Mouse (Mus musculus): ENCODE results near the gene Ifih1. TPM values are rescaled to one million over a fixed set of nuclear protein-coding genes. Genes with fewer than 3 reads are reported as not detected.

Ifih1 gene
- polyA plus RNA-seq, 1 experiment from 2014 or later, result 1.6 TPM

DNA sequence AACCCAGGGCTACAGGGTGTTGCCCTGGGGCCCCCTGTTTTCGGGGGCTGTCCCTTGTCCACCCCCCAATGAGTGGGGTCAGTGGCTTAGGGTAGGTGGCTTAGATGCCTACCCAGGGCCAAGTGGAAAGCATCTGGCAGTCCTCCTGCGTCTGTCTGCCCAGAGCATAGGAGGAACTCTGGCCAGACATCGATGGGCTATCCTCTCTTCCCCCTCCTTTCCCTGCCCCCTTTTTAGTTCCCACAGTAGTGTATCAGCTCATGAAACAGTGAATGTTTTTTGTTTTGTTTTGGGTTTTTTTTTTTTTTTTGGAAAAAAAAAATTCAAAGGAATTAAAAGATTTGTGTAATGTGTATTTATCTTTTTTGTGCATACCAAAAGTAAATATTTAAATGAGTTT is 54.5 kb downstream of the Ifih1 start:
- Histone ChIP-seq H3K27me3 (no peaks in the 10 kb centered on the region), H3K27ac (no peak overlapping the region), H3K4me1 (replicated peaks) (no peaks in the 10 kb centered on the region), H3K9me3 (no peaks in the 10 kb centered on the region), H3K9ac (replicated peaks) (no peak overlapping the region), H3K4me3 (replicated peaks) (no peak overlapping the region), H3K4me2 (no peak overlapping the region), H3K36me3 (no peaks in the 10 kb centered on the region)
- ATAC-seq (ENCODE audit: insufficient number of reproducible peaks, insufficient read depth, low FRiP score, low TSS enrichment, low read depth), result no peak
- WGBS, result 81% methylated on average over 3 of the region's 3 CpGs

DNA sequence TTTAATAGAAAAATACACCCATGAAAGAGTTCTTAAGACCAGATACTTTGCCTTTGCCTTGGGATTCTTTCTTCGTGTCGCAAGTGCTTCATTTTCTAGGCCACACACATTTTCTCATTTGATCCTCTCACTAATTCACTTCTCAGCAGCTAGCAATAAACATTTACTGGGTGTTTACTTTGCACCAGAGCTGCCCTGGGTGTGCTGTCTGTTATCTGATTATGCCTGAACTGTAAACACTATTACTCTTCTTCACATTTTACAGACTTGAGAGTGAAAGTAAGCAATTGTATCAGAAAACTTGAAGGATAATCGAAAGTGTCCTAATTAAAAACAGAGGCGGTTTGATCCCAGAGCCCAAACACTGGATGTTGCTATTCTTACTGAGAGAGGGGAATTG is 56.7 kb downstream of the Ifih1 start:
- H3K9me3 ChIP-seq, result no peaks in the 10 kb centered on the region
- H3K4me2 ChIP-seq, result no peak overlapping the region
- ATAC-seq (ENCODE audit: insufficient number of reproducible peaks, insufficient read depth, low FRiP score, low TSS enrichment, low read depth), result no peak
- 40% methylated on average over 4 of the region's 4 CpGs for WGBS
- H3K36me3 ChIP-seq, result no peaks in the 10 kb centered on the region
- no peak overlapping the region for H3K9ac ChIP-seq (replicated peaks)
- no peak overlapping the region for H3K4me3 ChIP-seq (replicated peaks)
- no peaks in the 10 kb centered on the region for H3K27me3 ChIP-seq
- no peaks in the 10 kb centered on the region for H3K4me1 ChIP-seq (replicated peaks)
- H3K27ac ChIP-seq, result no peak overlapping the region

DNA sequence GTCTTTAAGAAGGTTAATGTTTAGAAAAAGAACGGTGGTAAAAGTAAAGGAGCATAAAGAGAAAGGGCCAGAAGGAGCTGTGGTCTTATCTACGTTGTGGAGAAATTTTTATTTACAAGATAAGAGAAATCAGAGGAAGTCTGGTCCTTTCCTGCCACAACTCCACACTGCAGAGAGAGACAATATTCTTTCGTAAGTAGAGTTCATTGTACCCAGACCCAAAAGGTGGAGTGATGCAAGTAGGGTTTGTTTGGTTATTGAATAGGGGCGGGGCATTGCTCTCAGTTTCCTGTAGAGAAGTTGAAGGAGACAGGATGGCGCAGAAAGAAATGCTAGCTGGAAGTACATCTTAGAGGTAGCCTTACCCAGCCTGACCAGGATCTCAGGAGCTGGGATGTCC is 60.3 kb downstream of the Ifih1 start:
- Histone ChIP-seq H3K4me2 (no peak overlapping the region), H3K36me3 (no peaks in the 10 kb centered on the region), H3K27me3 (no peaks in the 10 kb centered on the region), H3K4me1 (replicated peaks) (no peaks in the 10 kb centered on the region), H3K9ac (replicated peaks) (no peak overlapping the region), H3K4me3 (replicated peaks) (no peak overlapping the region), H3K9me3 (no peaks in the 10 kb centered on the region), H3K27ac (no peak overlapping the region)
- ATAC-seq (ENCODE audit: insufficient number of reproducible peaks, insufficient read depth, low FRiP score, low TSS enrichment, low read depth), result no peak
- WGBS, result 89% methylated on average over 5 of the region's 5 CpGs

DNA sequence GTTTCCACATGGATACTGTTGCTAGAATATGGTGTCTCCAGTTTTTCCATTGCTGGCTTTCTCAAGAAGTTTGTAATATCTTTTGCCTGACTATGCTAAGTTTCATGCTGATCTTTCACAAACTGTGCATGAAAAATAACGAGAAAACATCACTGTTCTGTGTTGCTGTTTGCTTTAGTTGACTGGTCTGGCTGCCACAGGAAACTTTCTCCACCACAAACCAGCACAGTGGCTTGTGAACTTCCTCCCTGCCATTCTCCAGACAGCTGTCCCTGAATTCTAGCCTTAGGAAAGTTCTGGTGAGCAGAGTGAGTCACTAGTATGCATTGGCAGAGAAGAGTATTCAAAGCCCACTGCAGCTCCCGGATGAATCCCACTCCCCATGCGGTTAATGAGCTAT is 71.1 kb downstream of the Ifih1 start:
- no peaks in the 10 kb centered on the region for H3K27me3 ChIP-seq
- H3K4me2 ChIP-seq, result no peak overlapping the region
- no peak for ATAC-seq (ENCODE audit: insufficient number of reproducible peaks, insufficient read depth, low FRiP score, low TSS enrichment, low read depth)
- peak overlapping the region; percentile 23; the same call in 1 of the 2 replicates for H3K27ac ChIP-seq
- WGBS, result 72% methylated on average over 3 of the region's 3 CpGs
- no peak overlapping the region for H3K4me3 ChIP-seq (replicated peaks)
- H3K4me1 ChIP-seq (replicated peaks), result 0 out of 2 replicates have a peak, but pooled peaks cover 6% of the 10 kb centered on the region
- H3K36me3 ChIP-seq, result no peaks in the 10 kb centered on the region
- no peak overlapping the region for H3K9ac ChIP-seq (replicated peaks)
- no peaks in the 10 kb centered on the region for H3K9me3 ChIP-seq

DNA sequence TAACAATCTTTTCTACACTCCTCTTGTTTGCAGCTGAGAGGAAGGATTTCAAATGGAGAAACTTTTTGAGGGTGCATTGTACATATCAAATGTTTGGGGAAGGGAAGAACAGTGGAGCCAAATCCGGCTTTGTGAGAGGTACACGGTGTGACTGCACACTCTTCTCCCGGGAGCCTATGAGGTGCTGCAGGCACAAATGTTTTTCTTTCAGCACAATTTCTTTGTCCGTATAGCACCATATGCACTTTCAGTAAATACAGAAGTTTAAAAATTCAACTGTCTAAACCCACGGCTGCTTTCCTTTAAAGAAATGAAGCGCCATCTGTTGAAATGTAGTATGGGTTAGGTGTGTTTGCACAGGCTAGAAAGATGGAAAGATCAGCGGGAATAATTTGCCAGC is 71.8 kb downstream of the Ifih1 start:
- Histone ChIP-seq H3K4me2 (peak overlapping the region; percentile 33), H3K9me3 (no peaks in the 10 kb centered on the region), H3K27me3 (no peaks in the 10 kb centered on the region), H3K4me1 (replicated peaks) (0 out of 2 replicates have a peak, but pooled peaks cover 6% of the 10 kb centered on the region), H3K9ac (replicated peaks) (no peak overlapping the region), H3K27ac (peak overlapping the region; percentile 62), H3K36me3 (no peaks in the 10 kb centered on the region), H3K4me3 (replicated peaks) (no peak overlapping the region)
- 59% methylated on average over 7 of the region's 7 CpGs for WGBS
- ATAC-seq (ENCODE audit: insufficient number of reproducible peaks, insufficient read depth, low FRiP score, low TSS enrichment, low read depth), result peak; percentile 58

DNA sequence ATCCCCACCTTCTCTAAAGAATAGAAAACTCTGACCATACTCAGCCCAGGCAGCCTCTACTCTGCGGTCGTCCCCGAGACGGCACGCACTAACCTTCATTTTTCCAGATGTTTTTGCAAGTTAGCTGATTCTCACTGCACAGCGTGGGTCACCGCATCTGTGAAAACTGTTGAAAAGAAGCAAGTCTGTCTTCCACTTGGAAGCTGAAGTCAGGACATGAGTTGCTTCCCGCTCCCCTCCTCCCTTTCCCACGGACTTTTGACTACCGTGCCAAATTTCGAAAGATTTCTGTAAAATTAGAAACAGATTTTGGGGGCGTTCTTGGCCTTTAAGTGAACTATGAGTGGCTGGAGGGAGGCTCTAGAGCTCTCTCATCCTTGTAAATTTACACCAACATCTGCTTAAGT is 72.3 kb downstream of the Ifih1 start, which contains the start of gene Fap:
Gene Fap (minus strand): TSS at position 323 of the 407 bp plus-strand sequence.
- H3K36me3 ChIP-seq, result no peaks in the 10 kb centered on the region
- peak; percentile 85 for ATAC-seq (ENCODE audit: insufficient number of reproducible peaks, insufficient read depth, low FRiP score, low TSS enrichment, low read depth)
- H3K9ac ChIP-seq (replicated peaks), result no peak within 1 kb of the TSS
- peak within 1 kb of the TSS; percentile 62 for H3K27ac ChIP-seq
- WGBS, result 27% methylated on average over 12 of the region's 12 CpGs
- H3K27me3 ChIP-seq, result no peaks in the 10 kb centered on the region
- peak within 1 kb of the TSS; percentile 8; the same call in 1 of the 2 replicates for H3K4me3 ChIP-seq (replicated peaks)
- peak within 1 kb of the TSS; percentile 33 for H3K4me2 ChIP-seq
- H3K9me3 ChIP-seq, result no peaks in the 10 kb centered on the region
- 0 out of 2 replicates have a peak, but pooled peaks cover 6% of the 10 kb centered on the region for H3K4me1 ChIP-seq (replicated peaks)

DNA sequence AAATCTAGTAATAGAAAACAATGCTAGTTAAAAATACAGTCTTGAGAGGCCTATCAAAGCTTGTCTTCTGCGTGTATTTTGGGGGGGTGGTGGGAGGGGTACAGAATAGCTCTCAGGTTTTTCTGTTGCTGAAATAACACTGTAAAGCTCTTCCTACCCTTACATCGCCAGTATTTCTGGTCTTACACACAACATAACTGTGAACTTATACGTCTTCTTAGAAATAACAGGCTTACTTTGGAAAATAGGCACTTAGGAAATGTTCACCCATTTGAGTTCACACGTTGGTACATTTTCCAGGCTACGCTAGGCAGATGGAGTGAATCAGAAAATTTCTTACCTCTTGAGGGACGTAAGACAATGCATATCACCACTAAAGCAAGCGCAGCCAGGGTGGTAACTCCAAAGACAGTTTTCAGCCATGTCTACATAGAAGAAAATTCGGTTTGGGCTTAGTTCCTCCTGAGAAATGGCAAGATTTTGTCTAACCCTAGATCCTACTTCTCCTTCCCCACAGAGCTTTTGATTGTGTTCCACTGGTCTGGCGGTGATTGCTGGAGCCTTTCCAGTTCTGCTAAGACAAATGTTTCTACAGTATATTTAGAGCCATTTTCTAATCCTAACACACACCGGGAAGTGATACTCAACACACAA is 72.8 kb downstream of the Ifih1 start:
- Histone ChIP-seq H3K4me3 (replicated peaks) (peak overlapping the region; percentile 8; the same call in 1 of the 2 replicates), H3K27ac (peak overlapping the region; percentile 62), H3K4me2 (peak overlapping the region; percentile 33), H3K9ac (replicated peaks) (no peak overlapping the region), H3K36me3 (no peaks in the 10 kb centered on the region), H3K9me3 (no peaks in the 10 kb centered on the region), H3K4me1 (replicated peaks) (0 out of 2 replicates have a peak, but pooled peaks cover 6% of the 10 kb centered on the region), H3K27me3 (no peaks in the 10 kb centered on the region)
- 69% methylated on average over 10 of the region's 10 CpGs for WGBS
- ATAC-seq (ENCODE audit: insufficient number of reproducible peaks, insufficient read depth, low FRiP score, low TSS enrichment, low read depth), result no peak

DNA sequence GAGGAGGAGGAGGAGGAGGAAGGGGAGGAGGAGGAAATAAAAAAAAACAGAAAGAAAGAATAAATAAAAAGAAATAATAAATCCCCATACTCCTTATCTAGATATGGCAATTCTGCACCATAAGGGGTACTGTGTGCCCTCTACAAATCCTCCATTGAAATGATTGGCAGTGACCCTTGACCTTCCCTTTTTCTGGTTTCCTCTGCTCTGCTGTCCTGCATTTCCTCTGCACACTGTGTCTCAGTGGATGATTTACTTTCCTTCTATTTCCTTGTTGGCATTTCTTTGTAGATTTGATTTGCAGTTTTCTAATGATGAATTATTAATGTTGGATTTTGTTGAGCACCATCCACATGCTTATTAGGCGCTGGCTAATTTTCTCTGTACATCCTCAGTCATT is 81.4 kb downstream of the Ifih1 start:
- no peak overlapping the region for H3K27ac ChIP-seq
- ATAC-seq (ENCODE audit: insufficient number of reproducible peaks, insufficient read depth, low FRiP score, low TSS enrichment, low read depth), result no peak
- no peak overlapping the region for H3K9ac ChIP-seq (replicated peaks)
- H3K27me3 ChIP-seq, result no peaks in the 10 kb centered on the region
- H3K4me1 ChIP-seq (replicated peaks), result 0 out of 2 replicates have a peak, but pooled peaks cover 8% of the 10 kb centered on the region
- H3K36me3 ChIP-seq, result no peaks in the 10 kb centered on the region
- H3K4me3 ChIP-seq (replicated peaks), result no peak overlapping the region
- 89% methylated on average over 1 of the region's 1 CpGs for WGBS
- H3K4me2 ChIP-seq, result no peak overlapping the region
- no peaks in the 10 kb centered on the region for H3K9me3 ChIP-seq

DNA sequence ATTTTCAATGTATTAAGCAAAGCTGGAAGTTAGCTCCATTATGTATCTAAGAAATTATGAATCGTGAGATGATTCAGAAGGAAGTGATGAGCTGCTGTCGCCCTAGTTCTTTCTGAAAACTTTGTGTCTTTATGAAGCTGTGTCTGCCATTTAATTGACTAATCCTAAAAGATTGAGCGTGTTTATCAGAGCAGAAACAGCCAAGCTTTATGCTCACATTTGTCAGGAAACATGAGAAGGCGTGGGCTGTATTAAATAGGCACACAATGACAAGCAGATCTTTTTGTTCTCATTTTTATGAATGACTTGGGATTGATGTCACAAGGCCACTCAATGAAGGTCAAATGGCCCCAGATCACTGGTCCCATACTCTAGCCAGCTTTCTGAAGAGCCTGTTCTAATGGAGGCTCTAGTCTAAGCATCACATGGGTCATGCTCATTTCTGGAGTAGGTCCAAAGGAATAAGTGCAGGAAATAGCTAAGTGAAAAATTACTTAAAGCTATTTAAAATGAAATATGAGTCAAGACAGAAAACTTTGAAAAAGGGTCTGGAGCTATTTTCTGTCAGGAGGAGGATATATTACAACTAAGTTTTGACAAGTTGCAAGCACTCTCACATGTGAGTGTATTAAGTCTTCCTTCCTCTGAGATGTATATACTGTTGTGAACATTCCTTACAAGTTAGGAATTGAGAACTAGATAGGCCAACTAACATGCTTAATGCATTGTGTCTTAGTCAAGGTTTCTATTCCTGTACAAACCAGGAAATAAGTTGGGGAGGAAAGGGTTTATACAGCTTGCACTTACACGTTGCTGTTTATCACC is 83.2 kb downstream of the Ifih1 start:
- no peak overlapping the region for H3K27ac ChIP-seq
- ATAC-seq (ENCODE audit: insufficient number of reproducible peaks, insufficient read depth, low FRiP score, low TSS enrichment, low read depth), result no peak
- no peak overlapping the region for H3K9ac ChIP-seq (replicated peaks)
- no peaks in the 10 kb centered on the region for H3K36me3 ChIP-seq
- 0 out of 2 replicates have a peak, but pooled peaks cover 8% of the 10 kb centered on the region for H3K4me1 ChIP-seq (replicated peaks)
- no peak overlapping the region for H3K4me2 ChIP-seq
- no peak overlapping the region for H3K4me3 ChIP-seq (replicated peaks)
- no peaks in the 10 kb centered on the region for H3K9me3 ChIP-seq
- H3K27me3 ChIP-seq, result no peaks in the 10 kb centered on the region
- WGBS, result 72% methylated on average over 5 of the region's 5 CpGs

DNA sequence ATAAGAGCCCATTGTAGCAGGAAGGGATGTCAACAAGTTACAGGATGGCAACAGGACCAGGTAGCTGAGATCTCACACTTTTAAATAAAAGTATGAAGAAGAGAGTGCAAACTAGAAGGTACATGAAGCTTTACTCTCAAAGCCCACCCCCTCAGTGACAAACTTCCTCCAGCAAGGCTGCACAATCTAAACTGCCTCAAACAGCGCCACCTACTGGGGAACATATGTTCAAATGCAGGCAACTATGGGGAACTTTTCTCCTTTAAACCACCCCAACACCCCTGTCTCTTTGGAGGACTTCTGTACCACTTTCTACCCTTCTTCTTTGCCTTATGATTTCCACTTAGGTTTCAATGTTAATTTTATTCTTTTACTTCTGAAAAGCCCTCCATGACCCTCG is 88.6 kb downstream of the Ifih1 start:
- Histone ChIP-seq H3K4me2 (no peak overlapping the region), H3K4me1 (replicated peaks) (no peaks in the 10 kb centered on the region), H3K27me3 (no peaks in the 10 kb centered on the region), H3K9ac (replicated peaks) (no peak overlapping the region), H3K9me3 (peaks cover 3% of the 10 kb centered on the region; the same call in 1 of the 2 replicates), H3K36me3 (no peaks in the 10 kb centered on the region), H3K27ac (no peak overlapping the region), H3K4me3 (replicated peaks) (no peak overlapping the region)
- WGBS, result 75% methylated on average over 2 of the region's 2 CpGs
- no peak for ATAC-seq (ENCODE audit: insufficient number of reproducible peaks, insufficient read depth, low FRiP score, low TSS enrichment, low read depth)

DNA sequence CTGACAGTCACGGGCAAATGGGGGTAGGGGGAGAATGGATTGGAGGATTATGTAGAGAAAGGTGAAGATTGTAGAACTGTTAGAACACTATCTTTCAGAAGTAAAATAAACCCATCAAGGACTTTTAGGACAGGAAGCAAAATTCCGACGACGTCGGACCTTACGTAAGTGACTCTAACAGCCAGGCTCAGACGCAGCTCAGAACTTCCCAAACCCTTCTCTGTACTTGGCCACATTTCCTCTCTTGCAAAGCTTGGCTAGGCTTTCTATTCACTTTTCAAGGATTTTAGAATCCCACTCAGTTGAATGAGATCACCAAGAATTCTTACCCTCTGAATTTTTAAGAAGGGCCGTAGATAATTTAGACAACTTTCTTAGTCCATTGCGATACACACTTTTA is 89.7 kb downstream of the Ifih1 start:
- Histone ChIP-seq H3K4me3 (replicated peaks) (no peak overlapping the region), H3K27me3 (no peaks in the 10 kb centered on the region), H3K36me3 (no peaks in the 10 kb centered on the region), H3K9me3 (peaks cover 3% of the 10 kb centered on the region; the same call in 1 of the 2 replicates), H3K4me2 (no peak overlapping the region), H3K27ac (no peak overlapping the region), H3K4me1 (replicated peaks) (no peaks in the 10 kb centered on the region), H3K9ac (replicated peaks) (no peak overlapping the region)
- no peak for ATAC-seq (ENCODE audit: insufficient number of reproducible peaks, insufficient read depth, low FRiP score, low TSS enrichment, low read depth)
- WGBS, result 93% methylated on average over 9 of the region's 9 CpGs
